1 mouse cellular context compared by ENCODE assay signal in genomic region chr3:96548824-96549223, GRCm38 (mm10).
TF ChIP-seq lines count a peak whose summit lies in the region.

No protein-coding gene starts in this region.

TF ChIP-seq in CH12.LX, 34 proteins besides CTCF, POLR2A, EP300 and RAD21:
- no peak for TF ChIP-seq MAFK (IDR thresholded peaks at IDR 0.05; ENCODE audit: insufficient replicate concordance, low read length)
- TF ChIP-seq BHLHE40 (IDR thresholded peaks at IDR 0.05; ENCODE audit: low read depth, low read length) = no peak
